Mouse (Mus musculus): Measurements from ENCODE around the gene Nek6. TPM values are rescaled to one million over a fixed set of nuclear protein-coding genes. Genes with fewer than 3 reads are reported as not detected.

The Nek6 gene
- polyA plus RNA-seq, 1 experiment from 2014 or later, result 68.8 TPM

DNA sequence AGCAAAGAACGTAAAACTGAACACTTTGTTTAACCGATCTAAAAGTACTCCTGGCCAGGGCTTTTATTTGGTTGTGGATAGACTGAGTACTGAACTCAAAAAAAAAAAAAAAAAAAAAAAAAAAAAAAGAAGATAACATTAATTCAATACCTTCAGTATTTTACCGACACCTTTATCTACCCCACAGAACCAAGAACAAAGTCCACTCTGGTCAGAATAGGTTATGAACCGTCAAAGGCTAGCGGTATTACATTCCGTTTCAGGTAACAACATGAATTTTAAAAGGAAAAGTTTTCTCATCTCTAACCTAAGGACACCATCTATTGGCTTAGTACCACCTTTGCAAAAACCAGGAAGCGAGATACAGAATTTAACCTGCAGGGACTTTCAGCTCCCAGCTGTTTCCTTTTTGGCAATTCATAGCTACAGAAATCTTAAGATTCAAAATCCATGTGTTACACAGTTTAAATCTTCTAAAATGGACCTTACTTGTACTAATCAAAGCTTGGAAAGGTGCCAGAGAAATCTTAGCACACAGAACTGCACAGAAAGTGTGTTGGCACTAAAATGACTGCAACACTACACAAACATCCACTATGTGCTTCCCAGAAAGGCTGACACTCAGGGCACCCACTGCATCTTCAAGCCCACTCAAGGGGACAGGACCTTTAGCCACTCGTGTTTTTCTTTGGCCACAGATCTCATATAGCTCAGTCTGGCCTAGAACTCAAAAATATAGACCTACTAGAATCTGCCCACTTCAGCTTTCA, 112.6 kb downstream of the Nek6 start:
- peaks cover 78% of the 10 kb centered on the region for H3K36me3 ChIP-seq
- no peak overlapping the region for H3K4me3 ChIP-seq
- WGBS, result 95% methylated on average over 8 of the region's 8 CpGs
- no peaks in the 10 kb centered on the region for H3K9me3 ChIP-seq
- H3K27ac ChIP-seq, result no peak overlapping the region
- peaks cover 15% of the 10 kb centered on the region for H3K4me1 ChIP-seq (replicated peaks)
- DNase-seq (ENCODE audit: low spot score), result no peak
- no peaks in the 10 kb centered on the region for H3K27me3 ChIP-seq (ENCODE audit: insufficient read depth, poor library complexity, severe bottlenecking)

DNA sequence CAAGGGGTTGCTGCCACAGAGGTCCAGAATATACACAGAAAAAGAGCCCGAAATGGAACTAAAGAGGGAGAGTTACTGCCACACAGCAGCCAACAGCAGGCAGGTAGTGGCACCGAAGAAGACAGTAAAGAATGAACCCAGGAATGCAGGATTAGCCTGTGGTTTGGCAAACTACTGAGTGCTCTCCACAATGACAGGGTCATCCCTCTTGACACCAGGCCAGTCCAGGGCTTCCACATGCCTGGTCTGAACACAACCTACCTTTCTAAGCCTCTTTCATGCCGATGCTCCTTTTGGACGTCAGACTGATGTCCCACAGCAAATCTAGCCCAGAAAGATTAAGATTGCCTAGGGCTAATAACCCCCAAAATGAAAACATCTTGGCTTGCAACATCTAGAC, 117.4 kb downstream of the Nek6 start:
- WGBS, result 93% methylated on average over 4 of the region's 4 CpGs
- Histone ChIP-seq H3K27me3 (ENCODE audit: insufficient read depth, poor library complexity, severe bottlenecking) (no peaks in the 10 kb centered on the region), H3K9me3 (no peaks in the 10 kb centered on the region), H3K27ac (no peak overlapping the region), H3K36me3 (peaks cover 97% of the 10 kb centered on the region), H3K4me1 (replicated peaks) (no peaks in the 10 kb centered on the region), H3K4me3 (no peak overlapping the region)
- no peak for DNase-seq (ENCODE audit: low spot score)

DNA sequence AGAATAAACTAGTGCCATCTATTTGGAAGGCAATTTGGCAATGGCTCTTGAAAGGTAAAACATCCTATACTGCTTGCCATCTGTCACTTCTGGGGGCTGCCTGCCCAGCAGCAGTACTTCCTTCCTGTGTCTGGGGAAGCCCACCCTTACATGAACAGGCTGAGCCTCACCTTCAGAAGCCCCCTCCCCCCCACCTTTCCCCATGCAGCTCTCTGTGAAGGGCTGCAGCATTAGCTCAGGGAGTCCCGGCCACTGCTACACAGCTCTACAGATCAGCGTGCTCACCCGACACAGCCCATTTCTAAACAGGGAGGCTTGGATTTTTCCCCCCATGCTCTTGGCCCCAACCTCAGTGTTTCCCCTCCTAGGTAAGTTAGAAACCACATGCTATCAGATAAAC, 118.0 kb downstream of the Nek6 start:
- no peak overlapping the region for H3K27ac ChIP-seq
- no peak for DNase-seq (ENCODE audit: low spot score)
- H3K4me1 ChIP-seq (replicated peaks), result no peaks in the 10 kb centered on the region
- WGBS, result 93% methylated on average over 3 of the region's 3 CpGs
- no peaks in the 10 kb centered on the region for H3K9me3 ChIP-seq
- H3K27me3 ChIP-seq (ENCODE audit: insufficient read depth, poor library complexity, severe bottlenecking), result no peaks in the 10 kb centered on the region
- H3K36me3 ChIP-seq, result peaks cover 99% of the 10 kb centered on the region
- H3K4me3 ChIP-seq, result no peak overlapping the region

DNA sequence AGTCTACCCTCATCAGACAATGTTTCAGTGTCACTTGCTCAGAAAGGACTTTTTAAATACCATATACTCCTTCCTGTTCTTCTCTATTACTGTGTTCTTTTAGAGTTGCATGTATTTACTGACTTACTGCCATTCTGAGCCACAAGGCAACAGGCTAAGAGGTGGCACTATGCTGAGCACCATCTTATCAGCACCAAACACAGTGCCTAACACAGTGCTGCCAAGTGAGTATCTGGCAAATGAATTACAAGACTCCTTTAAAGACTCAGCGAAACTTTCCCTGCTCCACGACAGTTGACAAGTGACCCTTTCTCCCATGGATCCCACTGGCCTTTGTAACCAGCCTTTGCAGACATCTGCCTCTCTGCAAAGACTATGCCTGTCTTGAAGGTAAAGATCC, 119.1 kb downstream of the Nek6 start:
- Histone ChIP-seq H3K4me1 (replicated peaks) (no peaks in the 10 kb centered on the region), H3K9me3 (no peaks in the 10 kb centered on the region), H3K27ac (no peak overlapping the region), H3K27me3 (ENCODE audit: insufficient read depth, poor library complexity, severe bottlenecking) (no peaks in the 10 kb centered on the region), H3K4me3 (no peak overlapping the region), H3K36me3 (peaks cover 100% of the 10 kb centered on the region)
- DNase-seq (ENCODE audit: low spot score), result no peak
- 96% methylated on average over 2 of the region's 2 CpGs for WGBS

DNA sequence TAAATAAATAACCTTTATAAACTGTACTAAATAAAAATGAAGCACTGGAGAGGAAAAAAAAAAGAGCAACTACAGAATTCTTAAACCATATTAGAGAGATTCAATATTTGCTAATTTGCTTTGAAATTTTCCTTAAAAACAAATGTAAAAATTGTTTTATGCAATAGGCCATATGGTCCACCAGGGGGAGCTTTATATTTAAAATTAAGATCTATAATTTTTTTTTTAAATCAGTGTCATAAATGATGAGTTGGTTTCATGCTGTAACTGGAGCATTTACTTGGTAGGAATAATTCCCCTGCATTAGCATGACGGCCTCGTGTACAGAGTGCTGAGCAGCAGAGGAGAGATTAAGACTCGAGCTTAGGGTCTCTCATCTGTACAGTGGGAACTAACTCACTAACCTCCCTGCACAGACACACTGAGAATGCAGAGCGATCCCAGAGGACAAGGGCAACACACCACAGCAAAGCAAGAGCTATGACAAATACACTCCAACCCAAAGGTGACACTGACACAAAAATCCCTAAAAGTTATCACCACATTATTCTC, 126.3 kb downstream of the Nek6 start:
- H3K36me3 ChIP-seq, result peaks cover 92% of the 10 kb centered on the region
- peaks cover 5% of the 10 kb centered on the region for H3K4me1 ChIP-seq (replicated peaks)
- H3K9me3 ChIP-seq, result no peaks in the 10 kb centered on the region
- no peaks in the 10 kb centered on the region for H3K27me3 ChIP-seq (ENCODE audit: insufficient read depth, poor library complexity, severe bottlenecking)
- WGBS, result 84% methylated on average over 4 of the region's 4 CpGs
- no peak overlapping the region for H3K27ac ChIP-seq
- no peak overlapping the region for H3K4me3 ChIP-seq
- DNase-seq (ENCODE audit: low spot score), result no peak

DNA sequence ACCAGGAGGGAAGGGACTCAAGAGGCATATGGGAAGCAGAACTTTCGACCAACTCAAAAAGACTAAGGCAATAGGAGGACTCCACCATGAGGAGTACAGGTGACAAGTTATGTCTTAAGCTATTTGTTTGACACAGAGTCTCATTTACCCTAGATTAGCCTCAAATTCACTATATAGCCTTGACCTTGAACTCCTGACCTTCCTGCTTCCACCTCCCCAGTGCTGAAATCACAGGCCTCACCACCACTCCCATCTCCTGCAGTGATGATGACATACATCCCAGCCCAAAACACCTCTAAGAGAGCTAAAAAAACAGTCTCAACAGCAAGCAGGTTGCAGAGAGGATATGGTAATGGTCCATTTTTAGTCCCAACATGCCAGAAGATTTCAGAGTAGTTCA, 130.3 kb downstream of the Nek6 start:
- no peaks in the 10 kb centered on the region for H3K27me3 ChIP-seq (ENCODE audit: insufficient read depth, poor library complexity, severe bottlenecking)
- H3K4me3 ChIP-seq, result no peak overlapping the region
- H3K4me1 ChIP-seq (replicated peaks), result peaks cover 14% of the 10 kb centered on the region
- no peak overlapping the region for H3K27ac ChIP-seq
- no peaks in the 10 kb centered on the region for H3K9me3 ChIP-seq
- no peak for DNase-seq (ENCODE audit: low spot score)
- 93% methylated on average over 1 of the region's 1 CpGs for WGBS
- H3K36me3 ChIP-seq, result peaks cover 52% of the 10 kb centered on the region

DNA sequence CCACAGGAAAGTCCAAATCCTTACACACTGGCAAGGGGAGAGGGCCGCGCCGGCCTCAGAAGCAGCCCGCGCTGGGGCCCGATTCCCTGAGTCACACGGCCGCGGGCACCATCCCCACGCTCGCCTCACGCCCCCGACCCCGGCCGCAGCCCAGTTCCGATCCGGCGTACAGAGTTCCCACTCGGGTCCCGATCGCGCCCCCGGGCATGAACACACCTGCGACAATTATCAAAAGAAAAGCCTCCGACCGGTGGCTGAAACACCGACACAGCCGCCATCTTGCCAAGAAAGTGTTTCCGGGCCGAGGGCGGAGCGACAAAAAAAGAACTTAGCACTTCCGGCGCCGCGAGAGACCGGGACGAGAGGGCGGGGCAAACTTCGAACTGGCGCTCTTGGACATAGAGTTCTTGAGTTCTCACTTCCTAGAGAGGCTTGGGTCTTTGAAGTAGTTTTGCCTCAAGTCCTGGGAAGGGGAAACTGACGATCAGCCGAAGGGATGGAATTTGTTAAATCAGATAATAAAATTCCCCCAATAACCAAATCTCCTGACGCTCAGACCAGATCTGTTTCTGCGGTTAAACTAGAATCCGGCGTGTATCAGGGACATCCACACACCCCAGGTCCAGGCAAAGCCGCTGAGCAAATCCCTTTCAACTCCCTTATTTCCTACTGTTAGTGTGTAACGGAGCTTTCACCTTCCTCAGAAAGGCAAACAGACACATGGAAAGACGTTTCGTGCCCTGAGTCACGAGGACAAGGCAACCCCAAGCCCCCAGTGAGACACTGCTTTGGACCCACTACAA, 132.4 kb downstream of the Nek6 start, which contains the start of gene Psmb7:
Gene Psmb7 (minus strand): TSS at position 463 of the 803 bp plus-strand sequence.
- H3K4me1 ChIP-seq (replicated peaks), result peaks cover 18% of the 10 kb centered on the region
- H3K27me3 ChIP-seq (ENCODE audit: insufficient read depth, poor library complexity, severe bottlenecking), result no peaks in the 10 kb centered on the region
- H3K36me3 ChIP-seq, result peaks cover 34% of the 10 kb centered on the region
- WGBS, result 2% methylated on average over 52 of the region's 52 CpGs
- H3K9me3 ChIP-seq, result no peaks in the 10 kb centered on the region
- peak within 1 kb of the TSS; percentile 98 for H3K4me3 ChIP-seq
- H3K27ac ChIP-seq, result peak within 1 kb of the TSS; percentile 96
- DNase-seq (ENCODE audit: low spot score), result peak; percentile 92

Other genes starting within 250 kb of the Nek6 start
- gene Dennd1a, start 224.3 kb upstream of the Nek6 start, polyA plus RNA-seq (2016; fragmentation: Nextera tagmentation; extraction: Ambion mirVana), result 11.7 and 12.7 TPM in 2 replicates
- gene Lhx2, start 172.4 kb upstream of the Nek6 start, polyA plus RNA-seq (2016; fragmentation: Nextera tagmentation; extraction: Ambion mirVana), result 17.4 and 26.4 TPM in 2 replicates
- 319 and 334 TPM in 2 replicates for gene Psmb7, start 132.4 kb downstream of the Nek6 start, polyA plus RNA-seq (2016; fragmentation: Nextera tagmentation; extraction: Ambion mirVana)
- gene Nr5a1, start 202.9 kb downstream of the Nek6 start, polyA plus RNA-seq (2016; fragmentation: Nextera tagmentation; extraction: Ambion mirVana), result 0.07 and 0.15 TPM in 2 replicates